18 mouse cellular contexts compared by ENCODE assay signal in genomic region chr2:178193445-178193844, GRCm38 (mm10).
DNase-seq lines count a peak whose midpoint lies in the region; ATAC-seq lines count a peak whose summit lies in the region.
"Had no signal": no experiment of that assay in that cellular context is flagged by ENCODE, and none has a peak within 500 bp of the region (broad histone marks: within the 10 kb centered on the region; RNA-seq: fewer than 3 reads in every experiment).

No protein-coding gene starts in this region.

- no peak overlapping the region; the same call in 1 of the 2 replicates for H3K9ac ChIP-seq in hindbrain, embryonic 14.5 days
- H3K9ac ChIP-seq in hindbrain, embryonic 16.5 days (ENCODE audit: low read depth, low read length) = no peak overlapping the region
- H3K9ac ChIP-seq: forebrain, embryonic 13.5 days; midbrain, embryonic 12.5 days had no signal

- DNase-seq in hindbrain, embryonic 14.5 days (ENCODE audit: low spot score) = no peak
- DNase-seq in hindbrain, embryonic 10.5 days (ENCODE audit: low spot score) = no peak
- DNase-seq in brain, adult 2 months (ENCODE audit: low read depth, low spot score) = peak; percentile 92
- DNase-seq in cerebellum, adult 8-10 months = peak; percentile 55
- DNase-seq in kidney, postnatal 25 days = no peak
- no peak for DNase-seq in MN1 (ENCODE audit: low spot score)
- no peak for DNase-seq in gastrocnemius, postnatal 10 days
- DNase-seq: adrenal gland, postnatal 25 days; kidney, adult 2 months; kidney, postnatal 4 days; lung, adult 18-20 months; lung, postnatal 4 days; thymus, postnatal 14 days had no signal

- no peaks in the 10 kb centered on the region for H3K9me3 ChIP-seq in hindbrain, embryonic 14.5 days (ENCODE audit: control insufficient read depth, low read length)
- no peaks in the 10 kb centered on the region for H3K9me3 ChIP-seq in hindbrain, embryonic 10.5 days
- no peaks in the 10 kb centered on the region for H3K9me3 ChIP-seq in hindbrain, embryonic 16.5 days (ENCODE audit: control insufficient read depth, low read length)
- H3K9me3 ChIP-seq: embryonic facial prominence, embryonic 10.5 days; forebrain, embryonic 13.5 days; midbrain, embryonic 12.5 days had no signal

- H3K36me3 ChIP-seq in hindbrain, embryonic 14.5 days (replicated peaks; ENCODE audit: control insufficient read depth, insufficient read depth) = no peaks in the 10 kb centered on the region
- H3K36me3 ChIP-seq in hindbrain, embryonic 10.5 days = no peaks in the 10 kb centered on the region
- no peaks in the 10 kb centered on the region for H3K36me3 ChIP-seq in hindbrain, embryonic 16.5 days (ENCODE audit: control insufficient read depth, insufficient read depth, low read length)
- H3K36me3 ChIP-seq: embryonic facial prominence, embryonic 10.5 days; midbrain, embryonic 12.5 days had no signal

- H3K4me2 ChIP-seq in hindbrain, embryonic 14.5 days (replicated peaks) = no peak overlapping the region
- H3K4me2 ChIP-seq in hindbrain, embryonic 16.5 days (ENCODE audit: low read length) = no peak overlapping the region
- H3K4me2 ChIP-seq: forebrain, embryonic 13.5 days; midbrain, embryonic 12.5 days had no signal

- 32% methylated on average over 2 of the region's 2 CpGs for WGBS in hindbrain, embryonic 14.5 days
- 48% methylated on average over 2 of the region's 2 CpGs for WGBS in hindbrain, embryonic 10.5 days
- WGBS in hindbrain, embryonic 16.5 days = 36% methylated on average over 2 of the region's 2 CpGs

- H3K4me1 ChIP-seq in hindbrain, embryonic 14.5 days (replicated peaks; ENCODE audit: control insufficient read depth, insufficient read depth, low read length) = peaks cover 25% of the 10 kb centered on the region
- H3K4me1 ChIP-seq in hindbrain, embryonic 10.5 days (replicated peaks) = peaks cover 19% of the 10 kb centered on the region
- peaks cover 25% of the 10 kb centered on the region for H3K4me1 ChIP-seq in hindbrain, embryonic 16.5 days (ENCODE audit: control insufficient read depth, insufficient read depth, low read depth, low read length)

- peak overlapping the region; percentile 47; the same call in 1 of the 2 replicates for H3K27ac ChIP-seq in hindbrain, embryonic 14.5 days
- H3K27ac ChIP-seq in hindbrain, embryonic 10.5 days = no peak overlapping the region
- H3K27ac ChIP-seq in hindbrain, embryonic 16.5 days (ENCODE audit: low read depth, low read length) = peak overlapping the region; percentile 1; the same call in 1 of the 2 replicates
- H3K27ac ChIP-seq: forebrain, embryonic 13.5 days had no signal

- no peak overlapping the region for H3K4me3 ChIP-seq in hindbrain, embryonic 14.5 days (replicated peaks; ENCODE audit: low read length)
- no peak overlapping the region for H3K4me3 ChIP-seq in hindbrain, embryonic 10.5 days
- no peak overlapping the region for H3K4me3 ChIP-seq in hindbrain, embryonic 16.5 days (ENCODE audit: low read length)
- H3K4me3 ChIP-seq: embryonic facial prominence, embryonic 10.5 days; forebrain, embryonic 13.5 days; midbrain, embryonic 12.5 days had no signal

- no peaks in the 10 kb centered on the region for H3K27me3 ChIP-seq in hindbrain, embryonic 14.5 days (ENCODE audit: control insufficient read depth, insufficient read depth, low read length)
- no peaks in the 10 kb centered on the region for H3K27me3 ChIP-seq in hindbrain, embryonic 10.5 days (ENCODE audit: insufficient read depth, poor library complexity, severe bottlenecking)
- H3K27me3 ChIP-seq in hindbrain, embryonic 16.5 days (replicated peaks; ENCODE audit: control insufficient read depth, insufficient read depth, low read length) = no peaks in the 10 kb centered on the region
- H3K27me3 ChIP-seq: forebrain, embryonic 13.5 days; midbrain, embryonic 12.5 days; Patski had no signal

- no peak for ATAC-seq in hindbrain, embryonic 14.5 days (ENCODE audit: low FRiP score)
- ATAC-seq in hindbrain, embryonic 16.5 days = no peak
- ATAC-seq: forebrain, embryonic 13.5 days; Patski had no signal

Comparison
In these comparisons a context has a peak if more than half of its experiments do, and no peak if none do; other contexts are left out.
1. DNase-seq: peak in brain, adult 2 months (single experiment) and cerebellum, adult 8-10 months (single experiment); none in hindbrain, embryonic 14.5 days (single experiment), hindbrain, embryonic 10.5 days (single experiment), kidney, postnatal 25 days (0 of 2), MN1 (single experiment) and gastrocnemius, postnatal 10 days (single experiment).